Mouse (Mus musculus) kidney, adult 2 months (tissue): ENCODE measurements around the gene Utp6. TPM values are rescaled to one million over a fixed set of nuclear protein-coding genes. Genes with fewer than 3 reads are reported as not detected.

Experiments
- DNase-seq: peaks from one replicate; pipeline ENCODE4 v3.0.0; 2021
- H3K27ac ChIP-seq: fragments of 200-500 bp; 2 replicates; pipeline ENCODE4 v1.5.1; 2012; ENCODE audit warnings: low read depth, low read length, control low read depth, inconsistent platforms; ENCODE audit not compliant: insufficient read depth
- H3K27me3 ChIP-seq: fragments of 200-500 bp; replicated peaks from 2 replicates; pipeline ENCODE4 v1.6.1; 2012; ENCODE audit warnings: mild to moderate bottlenecking, moderate library complexity, low read length, inconsistent platforms; ENCODE audit not compliant: control insufficient read depth, insufficient read depth
- H3K36me3 ChIP-seq: fragments of 200-500 bp; 2 replicates; pipeline ENCODE4 v1.6.1; 2012; ENCODE audit warnings: mild to moderate bottlenecking, moderate library complexity, low read length, inconsistent platforms; ENCODE audit not compliant: control insufficient read depth, insufficient read depth
- H3K4me1 ChIP-seq: fragments of 200-500 bp; 2 replicates; pipeline ENCODE4 v1.6.1; 2011; ENCODE audit warnings: low read length; ENCODE audit not compliant: control insufficient read depth, insufficient read depth
- H3K4me3 ChIP-seq: fragments of 200-500 bp; 2 replicates; pipeline ENCODE4 v1.5.1; 2011; ENCODE audit warnings: mild to moderate bottlenecking, low read depth, low read length, control low read depth; ENCODE audit not compliant: insufficient read depth
- CTCF ChIP-seq: fragments of 200-500 bp; conservative IDR thresholded peaks from 2 replicates; pipeline ENCODE4 v1.5.1; 2011; ENCODE audit warnings: low read depth, mild to moderate bottlenecking, control low read depth, low read length, moderate library complexity, mixed read lengths; ENCODE audit not compliant: insufficient read depth, insufficient read length
- POLR2A ChIP-seq: fragments of 200-500 bp; IDR thresholded peaks from one replicate; pipeline ENCODE4 v1.6.1; 2011; ENCODE audit warnings: low read depth, low read length, control low read depth
- WGBS: fragments of 180-500 bp; shearing (Covaris S2); methylation state at CpG from one replicate; pipeline ENCODE4 v1.1.7; 2018; 5-methylcytosine and 5-hydroxymethylcytosine counted together
- polyA plus RNA-seq: library from polyadenylated mRNA; depleted of rRNA; stranded (reverse); fragments of >200 nt; gene quantifications from 2 replicates; pipeline ENCODE4 v1.2.3, GENCODE M21; 2012

Utp6 gene
- polyA plus RNA-seq, 1 experiment, result 10.3 TPM

GRCm38 (mm10) chr11:79920505-79921025 is 41.6 kb downstream of the Utp6 start:
- Histone ChIP-seq H3K4me3 (no peak overlapping the region), H3K27me3 (no peaks in the 10 kb centered on the region), H3K36me3 (no peaks in the 10 kb centered on the region), H3K4me1 (no peaks in the 10 kb centered on the region), H3K27ac (no peak overlapping the region)
- no peak for TF ChIP-seq POLR2A
- TF ChIP-seq CTCF, result no peak
- DNase-seq, result no peak
- 36% methylated on average over 5 of the region's 5 CpGs for WGBS

- 15% methylated on average over 13 of the region's 13 CpGs for WGBS
- TF ChIP-seq CTCF (peak; percentile 98), POLR2A (no peak)
- no peak overlapping the region for H3K4me3 ChIP-seq
Observed at GRCm38 (mm10) chr11:79919685-79920504, 42.3 kb downstream of the Utp6 start.

GRCm38 (mm10) chr11:79915696-79916349 is 46.4 kb downstream of the Utp6 start:
- Histone ChIP-seq H3K27ac (no peak overlapping the region), H3K4me3 (no peak overlapping the region), H3K4me1 (no peaks in the 10 kb centered on the region), H3K27me3 (no peaks in the 10 kb centered on the region), H3K36me3 (no peaks in the 10 kb centered on the region)
- WGBS, result 76% methylated on average over 9 of the region's 9 CpGs
- TF ChIP-seq CTCF (no peak), POLR2A (no peak)
- DNase-seq, result no peak

More at GRCm38 (mm10) chr11:79919685-79920504, 42.3 kb downstream of the Utp6 start:
- H3K27ac ChIP-seq, result no peak overlapping the region
- DNase-seq, result peak; percentile 87
- H3K4me1 ChIP-seq, result no peaks in the 10 kb centered on the region
- no peaks in the 10 kb centered on the region for H3K36me3 ChIP-seq
- H3K27me3 ChIP-seq, result no peaks in the 10 kb centered on the region

- no peak for TF ChIP-seq CTCF
- no peaks in the 10 kb centered on the region for H3K4me1 ChIP-seq
- H3K4me3 ChIP-seq, result no peak overlapping the region
- 80% methylated on average over 14 of the region's 14 CpGs for WGBS
- no peak overlapping the region for H3K27ac ChIP-seq
- no peaks in the 10 kb centered on the region for H3K27me3 ChIP-seq
- no peak for DNase-seq
- no peaks in the 10 kb centered on the region for H3K36me3 ChIP-seq
Observed at GRCm38 (mm10) chr11:79908600-79909483, 53.3 kb downstream of the Utp6 start.

DNA sequence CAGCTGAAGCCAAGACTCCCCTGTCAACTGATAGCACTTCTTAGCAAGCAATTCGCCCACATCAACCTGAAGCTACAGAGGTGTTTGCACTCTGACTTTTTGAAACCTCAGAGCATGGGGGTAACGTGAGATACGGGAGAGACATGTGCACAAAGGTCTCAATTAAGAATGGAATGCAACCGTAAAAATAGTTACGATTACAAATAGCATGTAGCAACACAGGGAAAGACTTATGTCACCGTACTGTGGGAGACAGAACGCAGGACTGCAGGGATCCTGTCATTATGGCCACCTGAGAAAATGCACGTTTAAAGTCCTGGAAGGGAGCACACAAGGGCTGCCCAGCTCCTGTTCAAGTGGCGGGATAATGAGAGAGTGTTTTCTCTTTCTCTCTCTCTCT is 55.3 kb downstream of the Utp6 start:
- TF ChIP-seq POLR2A (no peak), CTCF (no peak)
- Histone ChIP-seq H3K27ac (no peak overlapping the region), H3K4me1 (no peaks in the 10 kb centered on the region), H3K27me3 (no peaks in the 10 kb centered on the region), H3K4me3 (no peak overlapping the region), H3K36me3 (no peaks in the 10 kb centered on the region)
- DNase-seq, result no peak
- 63% methylated on average over 9 of the region's 9 CpGs for WGBS

DNA sequence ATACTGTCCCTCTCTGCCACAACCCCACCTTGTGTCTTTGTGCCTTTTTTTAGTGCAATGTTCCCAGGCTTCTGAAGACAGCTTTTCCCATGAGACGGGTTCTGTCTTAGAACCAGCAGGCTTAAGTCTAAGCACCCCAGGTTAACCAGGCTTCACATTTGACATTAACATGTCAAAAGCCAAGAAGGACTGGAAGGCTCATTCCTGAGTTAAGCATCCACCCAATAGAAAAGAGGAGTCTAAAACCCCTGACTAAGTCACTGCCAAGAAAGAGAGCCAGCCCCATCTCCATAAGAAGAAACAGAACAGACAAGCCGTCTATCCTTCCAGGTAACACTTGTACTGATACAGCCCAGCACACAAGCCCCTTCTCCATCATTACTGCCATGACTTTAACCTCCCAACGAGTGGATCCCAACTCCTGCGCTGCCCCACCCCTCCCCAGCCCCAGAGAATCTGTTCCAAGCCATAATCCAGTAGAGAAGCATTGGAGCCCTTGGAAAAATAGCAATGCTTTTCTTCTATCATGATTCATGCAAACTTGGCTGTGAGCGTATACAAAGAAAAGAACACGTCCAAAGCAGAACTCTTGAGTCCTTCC is 59.2 kb downstream of the Utp6 start:
- DNase-seq, result no peak
- no peak for TF ChIP-seq CTCF
- TF ChIP-seq POLR2A, result no peak
- Histone ChIP-seq H3K27me3 (no peaks in the 10 kb centered on the region), H3K4me1 (no peaks in the 10 kb centered on the region), H3K36me3 (no peaks in the 10 kb centered on the region), H3K27ac (no peak overlapping the region), H3K4me3 (no peak overlapping the region)
- WGBS, result 90% methylated on average over 6 of the region's 6 CpGs
